Mouse (Mus musculus): ENCODE data around the gene Gnai2. TPM values are rescaled to one million over a fixed set of nuclear protein-coding genes. Genes with fewer than 3 reads are reported as not detected.

The Gnai2 gene
- polyA plus RNA-seq, 1 experiment from 2014 or later, result 336 TPM

DNA sequence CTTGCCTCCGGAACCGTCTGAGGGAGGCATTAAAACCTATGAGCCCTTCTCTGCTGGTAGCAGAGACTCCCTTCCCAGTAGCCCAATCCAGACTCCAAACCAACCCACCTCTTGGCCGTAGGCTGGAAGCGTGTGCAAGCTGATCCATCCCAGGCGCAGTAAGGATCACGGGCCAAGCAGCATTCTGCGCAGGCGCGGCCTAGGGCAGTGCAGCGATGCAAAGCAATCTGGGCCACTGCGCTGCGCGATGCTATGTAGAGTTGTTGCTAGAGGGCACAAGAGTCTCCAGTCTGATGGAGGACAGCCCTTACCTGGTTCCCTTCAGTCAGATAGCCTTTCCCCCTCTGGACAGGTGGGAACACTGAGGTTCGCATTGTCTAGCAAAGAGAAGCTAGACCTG, 35.3 kb downstream of the Gnai2 start:
- Histone ChIP-seq H3K27me3 (replicated peaks; ENCODE audit: control insufficient read depth, insufficient read depth, low read length) (no peaks in the 10 kb centered on the region), H3K27ac (ENCODE audit: low read depth) (no peak overlapping the region), H3K9me3 (ENCODE audit: control insufficient read depth, low read length) (no peaks in the 10 kb centered on the region), H3K4me2 (ENCODE audit: low read length) (no peak overlapping the region), H3K4me3 (ENCODE audit: low read depth, low read length) (no peak overlapping the region), H3K9ac (ENCODE audit: low read length) (no peak overlapping the region), H3K4me1 (replicated peaks; ENCODE audit: control insufficient read depth, insufficient read depth, low read length) (peaks cover 14% of the 10 kb centered on the region), H3K36me3 (ENCODE audit: control insufficient read depth, insufficient read depth, low read length) (peaks cover 2% of the 10 kb centered on the region)
- 62% methylated on average over 14 of the region's 14 CpGs for WGBS
- no peak for ATAC-seq (replicated peaks; ENCODE audit: low FRiP score, low TSS enrichment, low read depth)
- no peak for DNase-seq (ENCODE audit: low spot score)

DNA sequence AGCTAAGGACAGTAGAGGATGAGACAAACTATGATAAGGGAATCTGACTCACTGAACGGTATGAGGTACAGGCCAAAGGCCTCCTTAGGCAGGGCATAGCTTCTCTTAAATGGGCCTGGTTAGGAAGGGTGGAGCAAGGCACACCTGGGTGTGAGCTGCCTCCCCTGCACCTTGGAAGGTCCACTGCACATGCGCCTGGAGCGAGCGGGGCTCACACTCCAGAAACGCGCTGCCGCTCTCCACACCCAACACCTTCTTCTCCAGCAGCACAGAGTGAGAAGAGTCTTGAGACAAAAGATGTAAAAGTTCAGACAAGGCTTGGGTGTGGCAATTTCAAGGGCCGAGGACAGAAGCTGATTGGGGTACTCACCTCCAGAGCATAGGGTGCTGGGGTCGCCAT, 35.7 kb downstream of the Gnai2 start:
- no peak overlapping the region for H3K27ac ChIP-seq (ENCODE audit: low read depth)
- 83% methylated on average over 9 of the region's 9 CpGs for WGBS
- no peak for ATAC-seq (replicated peaks; ENCODE audit: low FRiP score, low TSS enrichment, low read depth)

DNA sequence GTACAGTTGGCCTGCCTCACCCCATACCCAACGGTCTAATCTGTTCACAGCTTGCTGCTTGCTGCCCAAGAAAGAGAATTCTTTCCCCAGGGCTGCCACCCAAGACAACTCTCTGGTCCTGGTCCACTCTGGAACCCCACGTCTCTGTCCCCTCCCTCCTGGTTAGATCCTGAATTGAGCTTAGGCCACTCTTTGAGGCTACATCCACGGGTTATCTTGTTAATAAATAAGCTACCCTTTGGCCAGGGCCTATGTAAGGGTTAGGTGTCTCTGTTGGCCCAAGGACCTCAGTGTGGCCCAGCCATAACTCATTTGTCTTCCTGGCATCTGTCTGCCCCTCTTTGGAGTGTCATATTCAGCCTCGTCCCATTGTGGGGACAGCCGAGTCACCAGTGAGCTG, 36.8 kb downstream of the Gnai2 start:
- H3K4me2 ChIP-seq (ENCODE audit: low read length), result no peak overlapping the region
- no peak overlapping the region for H3K9ac ChIP-seq (ENCODE audit: low read length)
- ATAC-seq (replicated peaks; ENCODE audit: low FRiP score, low TSS enrichment, low read depth), result no peak

More for the DNA sequence above, 35.7 kb downstream of the Gnai2 start:
- Histone ChIP-seq H3K9ac (ENCODE audit: low read length) (no peak overlapping the region), H3K27me3 (replicated peaks; ENCODE audit: control insufficient read depth, insufficient read depth, low read length) (no peaks in the 10 kb centered on the region), H3K9me3 (ENCODE audit: control insufficient read depth, low read length) (no peaks in the 10 kb centered on the region), H3K4me1 (replicated peaks; ENCODE audit: control insufficient read depth, insufficient read depth, low read length) (peaks cover 10% of the 10 kb centered on the region), H3K36me3 (ENCODE audit: control insufficient read depth, insufficient read depth, low read length) (peaks cover 6% of the 10 kb centered on the region), H3K4me3 (ENCODE audit: low read depth, low read length) (no peak overlapping the region), H3K4me2 (ENCODE audit: low read length) (no peak overlapping the region)
- no peak for DNase-seq (ENCODE audit: low spot score)

DNA sequence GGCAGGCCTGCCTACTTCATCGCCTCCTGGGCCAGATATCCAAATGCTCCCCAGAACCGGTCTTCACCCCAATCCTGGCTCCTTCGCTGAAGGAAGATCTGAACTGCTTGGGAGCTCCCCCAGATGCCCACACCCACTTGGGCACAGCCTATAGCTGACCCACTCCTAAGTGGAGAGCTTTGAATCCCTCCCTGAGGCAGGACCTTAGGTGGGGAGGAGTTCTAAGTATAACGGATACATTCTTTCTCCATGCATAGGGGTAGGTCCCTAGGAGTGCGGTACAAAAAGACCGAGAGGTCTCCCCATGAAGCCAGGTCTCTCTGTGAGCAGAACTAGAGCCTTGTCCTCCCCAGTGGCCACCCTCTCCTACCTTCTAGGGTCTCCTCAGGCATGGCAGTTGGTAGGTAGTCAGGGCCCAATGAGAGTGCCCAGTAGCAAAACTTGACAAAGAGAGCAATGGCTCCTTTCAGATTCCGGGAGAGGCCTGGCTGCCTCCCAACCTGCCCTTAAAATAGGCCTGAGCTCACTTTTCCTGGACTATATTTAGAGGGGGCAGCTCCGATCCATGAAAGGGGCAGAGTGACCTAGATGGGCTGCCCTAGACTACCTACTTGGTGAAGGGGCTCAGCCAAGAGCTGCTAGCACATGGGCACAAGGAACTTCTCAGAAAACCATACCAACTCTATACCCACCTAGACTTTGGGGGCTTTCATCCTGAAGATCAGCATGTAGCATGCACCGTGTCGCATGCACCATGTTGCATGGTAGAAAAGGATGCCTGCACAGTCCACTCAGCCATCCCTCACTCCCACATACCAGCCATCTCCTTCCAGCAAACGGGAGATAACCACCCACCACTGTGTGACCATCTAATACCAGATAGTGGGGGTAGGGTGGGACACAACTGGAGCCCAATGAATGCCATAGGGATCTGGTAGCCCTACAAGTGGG, 38.3 kb downstream of the Gnai2 start:
- DNase-seq (ENCODE audit: low spot score) (no peak), ATAC-seq (replicated peaks; ENCODE audit: low FRiP score, low TSS enrichment, low read depth) (no peak)
- Histone ChIP-seq H3K4me2 (ENCODE audit: low read length) (no peak overlapping the region), H3K36me3 (ENCODE audit: control insufficient read depth, insufficient read depth, low read length) (peaks cover 32% of the 10 kb centered on the region), H3K27ac (ENCODE audit: low read depth) (no peak overlapping the region), H3K4me3 (ENCODE audit: low read depth, low read length) (no peak overlapping the region), H3K4me1 (replicated peaks; ENCODE audit: control insufficient read depth, insufficient read depth, low read length) (no peaks in the 10 kb centered on the region), H3K27me3 (replicated peaks; ENCODE audit: control insufficient read depth, insufficient read depth, low read length) (no peaks in the 10 kb centered on the region), H3K9ac (ENCODE audit: low read length) (no peak overlapping the region), H3K9me3 (ENCODE audit: control insufficient read depth, low read length) (no peaks in the 10 kb centered on the region)
- 87% methylated on average over 11 of the region's 11 CpGs for WGBS

More for the DNA sequence above, 36.8 kb downstream of the Gnai2 start:
- H3K4me1 ChIP-seq (replicated peaks; ENCODE audit: control insufficient read depth, insufficient read depth, low read length), result peaks cover 3% of the 10 kb centered on the region; the same call in 1 of the 2 replicates
- H3K9me3 ChIP-seq (ENCODE audit: control insufficient read depth, low read length), result no peaks in the 10 kb centered on the region
- H3K27ac ChIP-seq (ENCODE audit: low read depth), result no peak overlapping the region
- peaks cover 17% of the 10 kb centered on the region for H3K36me3 ChIP-seq (ENCODE audit: control insufficient read depth, insufficient read depth, low read length)
- no peak overlapping the region for H3K4me3 ChIP-seq (ENCODE audit: low read depth, low read length)
- no peak for DNase-seq (ENCODE audit: low spot score)
- 78% methylated on average over 5 of the region's 5 CpGs for WGBS
- H3K27me3 ChIP-seq (replicated peaks; ENCODE audit: control insufficient read depth, insufficient read depth, low read length), result no peaks in the 10 kb centered on the region

DNA sequence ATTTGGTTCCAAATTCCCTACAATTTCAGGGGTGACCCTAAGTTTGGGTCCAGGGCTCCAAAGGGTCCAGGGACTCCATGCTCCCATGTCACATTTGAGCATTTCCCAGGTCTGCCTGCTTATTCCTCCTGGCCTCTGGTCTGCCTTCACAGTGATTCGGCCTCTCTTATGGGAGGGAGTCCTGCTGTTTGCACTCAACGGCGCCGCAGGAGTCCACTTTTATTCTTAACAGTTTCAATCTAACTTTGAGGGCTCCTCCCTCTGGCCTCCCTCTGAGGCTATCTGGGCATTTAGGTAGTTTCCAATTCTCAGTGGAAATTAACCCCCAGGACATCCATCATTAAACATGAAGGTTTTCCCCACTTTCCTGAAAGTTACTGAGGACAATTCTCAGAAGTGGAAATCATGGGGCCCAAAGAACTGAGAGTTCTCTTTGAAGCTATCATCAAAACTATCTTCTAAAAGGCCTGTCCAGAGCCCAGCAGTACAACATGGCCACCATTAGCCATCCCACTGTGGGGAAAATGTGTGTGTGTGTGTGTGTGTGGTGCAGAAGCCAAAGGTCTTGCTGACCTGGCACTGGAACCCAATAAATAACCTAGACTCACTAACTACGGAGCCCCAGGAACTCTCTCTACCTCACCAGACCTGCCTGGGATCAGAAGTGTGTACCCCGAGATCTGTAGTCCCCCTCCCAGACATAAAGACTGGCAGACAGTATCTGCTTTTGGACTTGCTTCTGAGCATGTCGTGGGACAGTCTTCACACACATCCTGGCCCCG, 40.7 kb downstream of the Gnai2 start:
- H3K4me1 ChIP-seq (replicated peaks; ENCODE audit: control insufficient read depth, insufficient read depth, low read length), result no peaks in the 10 kb centered on the region

DNA sequence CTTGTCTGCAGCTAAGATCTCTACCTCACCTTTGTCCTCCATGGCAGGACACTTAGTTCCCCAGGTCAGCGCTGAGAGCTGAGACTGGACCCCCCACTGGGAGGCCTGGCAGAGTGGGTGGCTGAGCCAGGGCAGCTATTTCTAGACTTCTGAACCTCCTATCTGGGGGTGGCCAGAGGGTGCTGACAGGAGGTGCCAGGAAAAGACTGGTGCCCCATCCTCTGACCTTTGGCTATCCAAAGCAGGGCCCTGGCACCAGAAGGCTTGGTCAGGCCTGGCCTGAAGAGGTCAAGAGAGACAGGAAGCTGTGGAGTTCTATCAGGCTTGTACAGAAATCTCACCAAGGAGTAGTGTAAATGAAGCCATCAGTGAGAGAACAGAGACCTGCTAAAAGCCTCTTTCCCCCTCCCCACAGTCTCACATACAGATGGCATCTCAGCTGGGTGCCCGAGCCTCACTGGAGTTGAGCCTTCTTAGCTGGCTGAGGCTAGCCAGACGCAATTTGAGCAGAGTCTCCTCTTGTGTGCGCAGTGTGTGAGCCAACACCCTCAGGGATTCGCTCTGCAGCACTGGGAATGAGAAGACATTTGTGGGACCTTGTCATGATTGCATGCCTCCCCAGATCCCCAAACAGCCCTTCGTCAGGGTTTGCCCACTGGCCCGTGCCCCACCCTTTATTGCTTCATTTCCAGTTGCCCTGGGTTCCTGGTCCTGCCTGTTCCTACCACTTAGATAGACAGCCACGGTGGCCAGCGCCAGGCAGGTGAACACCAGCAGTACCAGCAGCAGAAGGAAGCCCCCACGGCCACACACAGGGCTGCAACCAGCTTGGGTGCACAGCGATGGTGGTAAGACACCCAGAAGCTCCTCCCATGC, 41.8 kb downstream of the Gnai2 start:
- ATAC-seq (replicated peaks; ENCODE audit: low FRiP score, low TSS enrichment, low read depth) (no peak), DNase-seq (ENCODE audit: low spot score) (no peak)
- peaks cover 7% of the 10 kb centered on the region for H3K4me1 ChIP-seq (replicated peaks; ENCODE audit: control insufficient read depth, insufficient read depth, low read length)
- H3K36me3 ChIP-seq (ENCODE audit: control insufficient read depth, insufficient read depth, low read length), result peaks cover 56% of the 10 kb centered on the region
- no peaks in the 10 kb centered on the region for H3K27me3 ChIP-seq (replicated peaks; ENCODE audit: control insufficient read depth, insufficient read depth, low read length)
- no peaks in the 10 kb centered on the region for H3K9me3 ChIP-seq (ENCODE audit: control insufficient read depth, low read length)
- no peak overlapping the region for H3K4me3 ChIP-seq (ENCODE audit: low read depth, low read length)
- 86% methylated on average over 11 of the region's 11 CpGs for WGBS
- no peak overlapping the region for H3K4me2 ChIP-seq (ENCODE audit: low read length)
- H3K9ac ChIP-seq (ENCODE audit: low read length), result no peak overlapping the region
- no peak overlapping the region for H3K27ac ChIP-seq (ENCODE audit: low read depth)

More for the DNA sequence above, 40.7 kb downstream of the Gnai2 start:
- Histone ChIP-seq H3K9ac (ENCODE audit: low read length) (no peak overlapping the region), H3K9me3 (ENCODE audit: control insufficient read depth, low read length) (no peaks in the 10 kb centered on the region), H3K36me3 (ENCODE audit: control insufficient read depth, insufficient read depth, low read length) (peaks cover 56% of the 10 kb centered on the region), H3K27me3 (replicated peaks; ENCODE audit: control insufficient read depth, insufficient read depth, low read length) (no peaks in the 10 kb centered on the region), H3K27ac (ENCODE audit: low read depth) (no peak overlapping the region), H3K4me2 (ENCODE audit: low read length) (no peak overlapping the region), H3K4me3 (ENCODE audit: low read depth, low read length) (no peak overlapping the region)
- ATAC-seq (replicated peaks; ENCODE audit: low FRiP score, low TSS enrichment, low read depth), result no peak
- no peak for DNase-seq (ENCODE audit: low spot score)
- WGBS, result 75% methylated on average over 8 of the region's 8 CpGs

DNA sequence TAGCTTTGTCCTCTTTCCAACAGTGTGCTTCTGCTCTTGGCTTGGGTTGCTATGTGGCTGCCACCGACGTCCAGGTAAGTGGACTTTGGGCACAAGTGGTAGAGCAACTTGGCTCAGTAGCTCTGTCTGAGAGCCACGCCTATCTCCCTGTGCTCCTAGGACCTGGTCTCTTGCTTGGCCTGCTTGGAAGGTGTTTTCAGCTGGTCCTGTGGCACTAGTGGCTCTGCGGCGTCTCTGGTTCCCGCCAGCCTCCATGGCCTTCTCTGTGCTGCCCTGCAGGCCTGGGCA, 44.5 kb downstream of the Gnai2 start:
- no peak overlapping the region for H3K27ac ChIP-seq (ENCODE audit: low read depth)
- 93% methylated on average over 6 of the region's 6 CpGs for WGBS
- H3K36me3 ChIP-seq (ENCODE audit: control insufficient read depth, insufficient read depth, low read length), result peaks cover 56% of the 10 kb centered on the region

DNA sequence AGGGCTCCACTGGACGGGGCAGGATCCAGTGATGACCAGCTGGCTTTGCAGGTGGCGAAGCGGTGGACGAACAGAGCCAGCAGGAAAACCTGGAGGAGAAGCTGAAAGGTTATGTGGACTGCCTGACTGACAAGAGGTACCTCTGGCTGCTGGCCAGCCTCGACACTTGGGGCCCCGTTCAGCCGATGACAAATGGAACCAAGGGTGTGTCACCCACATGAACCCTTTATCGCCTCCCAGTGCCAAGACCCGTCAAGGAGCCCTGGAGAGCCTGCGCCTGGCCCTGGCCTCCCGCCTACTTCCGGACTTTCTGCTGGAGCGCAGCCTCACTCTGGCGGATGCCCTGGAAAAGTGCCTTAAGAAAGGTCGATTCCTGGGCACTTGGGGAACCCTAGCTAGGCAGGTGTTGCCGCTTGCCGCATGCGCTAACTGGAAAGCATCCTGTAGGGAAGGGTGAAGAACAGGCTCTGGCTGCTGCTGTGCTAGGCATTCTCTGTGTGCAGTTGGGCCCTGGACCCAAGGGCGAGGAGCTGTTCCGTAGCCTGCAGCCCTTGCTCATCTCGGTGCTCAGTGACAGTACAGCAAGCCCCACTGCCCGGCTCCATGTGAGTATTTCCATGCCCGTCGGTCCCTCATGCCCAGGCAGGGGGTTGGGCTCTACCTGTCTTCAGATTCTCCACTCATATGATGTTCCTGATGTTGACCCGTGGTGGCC, 45.0 kb downstream of the Gnai2 start:
- H3K27ac ChIP-seq (ENCODE audit: low read depth), result no peak overlapping the region
- no peak overlapping the region for H3K9ac ChIP-seq (ENCODE audit: low read length)
- H3K36me3 ChIP-seq (ENCODE audit: control insufficient read depth, insufficient read depth, low read length), result peaks cover 56% of the 10 kb centered on the region
- H3K4me1 ChIP-seq (replicated peaks; ENCODE audit: control insufficient read depth, insufficient read depth, low read length), result peaks cover 11% of the 10 kb centered on the region
- 90% methylated on average over 25 of the region's 25 CpGs for WGBS
- DNase-seq (ENCODE audit: low spot score), result peak; percentile 54
- H3K4me3 ChIP-seq (ENCODE audit: low read depth, low read length), result no peak overlapping the region
- no peaks in the 10 kb centered on the region for H3K9me3 ChIP-seq (ENCODE audit: control insufficient read depth, low read length)
- no peak overlapping the region for H3K4me2 ChIP-seq (ENCODE audit: low read length)
- no peak for ATAC-seq (replicated peaks; ENCODE audit: low FRiP score, low TSS enrichment, low read depth)
- H3K27me3 ChIP-seq (replicated peaks; ENCODE audit: control insufficient read depth, insufficient read depth, low read length), result no peaks in the 10 kb centered on the region

More for the DNA sequence above, 44.5 kb downstream of the Gnai2 start:
- Histone ChIP-seq H3K4me3 (ENCODE audit: low read depth, low read length) (no peak overlapping the region), H3K9ac (ENCODE audit: low read length) (no peak overlapping the region), H3K9me3 (ENCODE audit: control insufficient read depth, low read length) (no peaks in the 10 kb centered on the region), H3K4me1 (replicated peaks; ENCODE audit: control insufficient read depth, insufficient read depth, low read length) (peaks cover 11% of the 10 kb centered on the region), H3K27me3 (replicated peaks; ENCODE audit: control insufficient read depth, insufficient read depth, low read length) (no peaks in the 10 kb centered on the region), H3K4me2 (ENCODE audit: low read length) (no peak overlapping the region)
- ATAC-seq (replicated peaks; ENCODE audit: low FRiP score, low TSS enrichment, low read depth) (no peak), DNase-seq (ENCODE audit: low spot score) (no peak)

All from intestine, embryonic 14.5 days (tissue).